Mouse (Mus musculus) erythroblast, embryonic 14.5 days (primary cell): Measurements from ENCODE around the gene Ddost.

Experiments
- GATA1 ChIP-seq: IDR thresholded peaks from 2 replicates; pipeline ENCODE4 v1.6.1; 2012; ENCODE audit warnings: low read length, inconsistent platforms, mixed read lengths
- TAL1 ChIP-seq: IDR thresholded peaks from 3 replicates; pipeline ENCODE4 v1.6.1; 2012; ENCODE audit warnings: low read length, inconsistent platforms, mixed read lengths

DNA sequence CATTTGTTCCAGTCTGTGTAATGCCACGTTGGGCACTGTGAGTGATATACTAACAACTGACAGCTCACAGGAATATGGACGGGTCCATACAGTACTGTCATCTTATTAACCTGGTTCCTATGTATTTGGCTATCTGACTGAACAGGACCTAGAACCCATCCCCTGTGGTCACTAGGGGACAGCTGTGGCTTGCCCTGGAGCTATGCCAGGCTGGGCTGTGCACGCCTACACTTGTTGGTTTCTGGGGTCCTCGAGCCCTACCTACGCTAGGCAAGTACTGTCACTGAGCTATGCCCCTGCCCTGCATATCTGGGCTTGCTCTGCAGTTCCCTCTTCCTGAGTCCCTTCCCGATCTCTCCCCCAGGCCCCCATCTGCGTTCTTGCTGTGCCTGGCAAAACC, 17.0 kb downstream of the Ddost start:
- TF ChIP-seq TAL1, result no peak
- TF ChIP-seq GATA1, result no peak
